Mouse (Mus musculus) left cerebral cortex, postnatal 4 days (tissue): Measurements from ENCODE around the gene Vmn1r199. TPM values are rescaled to one million over a fixed set of nuclear protein-coding genes. Genes with fewer than 3 reads are reported as not detected.
"Not testable (repeated sequence)": the region's sequence is repeated elsewhere in the genome, so short reads cannot be mapped to it uniquely, and the experiment has no call there.

Experiments
- DNase-seq: peaks from one replicate; pipeline ENCODE4 v3.0.0-alpha.2; 2022
- intact Hi-C: fragments of 180-260 bp; cut with DNase I; formaldehyde crosslinking; loops from one replicate; pipeline ENCODE4 v1.15.1; 2025
- total RNA-seq, 2 experiments: library from RNA; stranded (reverse); gene quantifications; 2 replicates each; pipeline ENCODE4 v1.2.3; 2021

The Vmn1r199 gene
- not detected for total RNA-seq

DNA sequence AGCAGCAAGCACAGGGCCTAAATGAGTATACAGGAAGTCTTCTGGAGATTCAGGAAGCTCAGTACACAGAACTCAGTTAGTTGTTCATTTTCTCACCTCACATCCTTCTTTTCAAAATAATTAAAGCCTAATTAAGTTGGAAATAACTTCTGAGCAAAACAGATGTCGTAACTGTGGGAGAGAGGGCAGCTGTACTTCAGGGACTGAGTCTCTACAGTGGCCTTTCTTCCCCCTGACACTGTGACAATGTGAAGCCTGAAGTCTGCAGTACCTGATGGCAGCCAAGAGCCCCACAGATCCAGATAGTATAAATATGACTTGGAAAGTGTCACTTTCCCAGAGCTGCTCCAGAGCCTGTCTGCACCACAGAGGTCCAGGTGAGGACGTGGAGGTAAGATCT lies at the start of gene Vmn1r199:
Gene Vmn1r199 (plus strand): TSS at position 301 of the 400 bp plus-strand sequence.
- no peak for DNase-seq
- intact Hi-C loops, result no loop called here

DNA sequence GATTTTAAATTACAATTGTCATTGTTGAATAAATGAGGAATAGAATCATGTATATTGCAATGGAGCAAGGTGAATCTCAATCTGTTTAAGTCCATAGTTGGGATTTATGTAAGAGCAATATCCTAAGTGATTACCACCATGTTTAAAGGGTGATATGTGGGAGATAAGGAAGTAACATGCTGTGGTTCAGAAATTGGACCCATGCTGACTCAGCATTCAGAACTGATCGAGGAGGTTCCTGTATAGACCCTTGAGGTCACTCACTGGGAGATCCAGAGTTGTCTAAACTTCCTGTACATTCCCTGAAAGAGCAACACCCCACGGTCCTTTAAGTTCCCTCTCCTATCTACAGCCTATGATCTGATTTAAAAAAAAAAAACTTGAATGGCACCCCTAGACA lies 46.3 kb upstream of the Vmn1r199 start:
- intact Hi-C loops, result no loop called here
- DNase-seq, result no peak

DNA sequence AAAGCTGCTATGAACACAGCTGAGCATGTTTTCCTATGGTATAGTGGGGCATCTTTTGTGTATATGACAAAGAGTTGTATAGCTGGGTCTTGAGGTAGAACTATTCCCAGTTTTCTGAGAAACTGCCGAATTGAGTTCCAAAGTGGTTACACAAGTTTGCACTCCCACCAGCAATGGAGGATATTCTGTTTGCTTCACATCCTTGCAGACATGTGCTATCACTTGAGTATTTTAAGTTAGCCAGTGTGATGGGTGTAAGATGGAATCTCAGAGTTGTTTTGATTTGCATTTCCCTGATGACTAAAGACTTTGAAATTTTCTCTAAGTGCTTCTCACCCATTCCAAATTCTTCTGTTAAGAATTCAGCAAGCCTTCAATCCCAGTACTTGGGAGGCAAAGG lies 44.1 kb upstream of the Vmn1r199 start:
- DNase-seq, result no peak

DNA sequence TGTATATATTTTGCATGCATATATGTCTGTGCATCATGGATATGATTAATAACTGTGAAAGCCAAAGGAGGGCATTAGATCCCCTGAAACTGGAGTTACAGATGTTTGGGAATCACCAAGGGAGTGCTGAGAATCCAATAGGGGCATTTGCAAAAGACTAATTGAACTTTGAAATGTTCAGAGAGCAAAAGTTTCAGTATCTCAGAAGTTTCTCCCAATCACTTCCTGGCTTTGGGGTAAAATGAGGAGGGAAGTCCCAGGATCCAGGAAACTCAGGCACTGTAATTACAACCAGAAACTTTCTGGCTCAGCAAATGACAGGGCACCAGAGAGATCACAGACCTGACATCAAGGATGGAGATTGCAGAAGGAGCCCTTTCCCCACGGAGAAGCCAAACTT lies 29.6 kb upstream of the Vmn1r199 start, which contains the start of gene Vmn1r198:
Gene Vmn1r198 (plus strand): TSS at position 301 of the 400 bp plus-strand sequence.
- intact Hi-C loops, result no loop called here
- no peak for DNase-seq

More for the DNA sequence above, 44.1 kb upstream of the Vmn1r199 start:
- intact Hi-C loops, result no loop called here

DNA sequence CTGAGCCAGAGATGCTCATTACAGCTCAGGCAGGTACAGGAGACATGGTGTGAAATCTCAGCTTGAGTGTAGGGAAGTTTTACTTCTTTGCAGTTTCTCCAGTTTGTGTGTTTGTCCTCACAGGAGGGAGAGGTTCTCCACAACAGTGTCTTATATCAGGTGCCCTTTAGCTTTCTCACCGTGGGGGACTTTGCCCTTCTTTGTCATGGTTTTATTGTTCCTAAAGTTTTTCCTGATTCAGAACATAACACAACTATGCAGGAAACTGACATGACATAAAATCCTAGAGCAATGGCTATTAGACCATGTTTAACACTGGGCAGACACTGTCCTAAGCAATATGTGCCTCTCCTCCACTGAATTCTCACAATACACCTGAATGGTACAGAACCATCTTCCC lies 28.8 kb upstream of the Vmn1r199 start:
- intact Hi-C loops, result no loop called here
- DNase-seq, result no peak

DNA sequence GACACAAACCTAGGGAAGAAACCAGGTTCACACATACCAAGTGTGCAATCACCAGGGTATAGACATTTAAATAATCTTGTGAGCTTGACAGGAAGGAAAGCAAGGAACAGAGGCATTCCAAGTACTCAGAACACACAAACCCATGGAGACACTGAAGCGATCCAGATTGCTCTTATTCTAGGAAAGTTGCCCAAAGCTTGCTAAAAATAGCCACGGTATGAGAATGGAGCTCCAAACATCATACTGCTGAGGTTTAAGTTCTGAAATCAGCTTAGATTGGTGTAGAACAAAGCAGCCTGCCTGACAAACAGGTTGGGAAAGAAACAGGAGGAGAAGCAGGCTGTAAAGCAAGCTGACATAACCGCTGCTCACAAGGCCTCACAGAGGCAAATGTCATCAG lies 1.5 kb downstream of the Vmn1r199 start:
- DNase-seq, intact Hi-C loops: not testable (repeated sequence)

DNA sequence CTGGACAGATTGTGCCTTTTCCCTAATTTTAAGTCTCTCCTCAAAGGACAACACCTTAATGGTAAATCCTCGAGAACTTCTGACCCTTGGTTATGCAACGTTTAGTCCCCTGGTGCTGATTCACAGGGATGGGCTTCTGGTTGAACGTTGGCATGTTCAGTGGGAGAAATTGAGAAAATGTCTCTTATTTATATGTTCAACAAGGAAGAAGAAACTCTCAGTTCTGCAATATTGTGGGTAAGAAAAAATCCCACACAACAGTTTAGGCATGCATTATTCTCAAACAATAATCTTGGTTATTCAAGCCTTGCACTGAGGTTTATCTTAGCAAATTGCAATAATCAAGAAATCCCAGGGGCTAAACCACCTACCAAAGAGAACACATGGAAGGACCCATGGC lies 3.8 kb downstream of the Vmn1r199 start:
- intact Hi-C loops, result no loop called here

DNA sequence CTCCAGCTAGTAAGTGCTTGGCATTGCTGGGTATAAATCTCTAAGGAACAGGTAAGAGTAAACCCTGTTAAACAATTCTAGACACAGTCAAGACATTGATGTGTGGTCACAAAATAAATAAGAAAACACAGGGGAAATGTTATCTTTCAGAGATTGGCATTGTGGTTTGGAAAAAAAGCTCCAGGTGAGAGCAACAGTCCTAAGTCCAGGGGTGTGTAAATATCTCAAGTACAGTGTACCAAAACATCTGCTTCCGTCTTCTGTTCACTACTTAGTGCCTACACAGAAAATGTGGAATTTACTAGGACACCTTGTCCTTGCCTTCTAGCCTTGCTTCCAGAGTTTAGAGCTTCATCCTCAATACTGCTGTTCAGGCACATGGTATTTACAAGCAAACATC lies 7.4 kb downstream of the Vmn1r199 start:
- DNase-seq, result no peak
- intact Hi-C loops, result no loop called here

More for the DNA sequence above, 3.8 kb downstream of the Vmn1r199 start:
- DNase-seq, result no peak

DNA sequence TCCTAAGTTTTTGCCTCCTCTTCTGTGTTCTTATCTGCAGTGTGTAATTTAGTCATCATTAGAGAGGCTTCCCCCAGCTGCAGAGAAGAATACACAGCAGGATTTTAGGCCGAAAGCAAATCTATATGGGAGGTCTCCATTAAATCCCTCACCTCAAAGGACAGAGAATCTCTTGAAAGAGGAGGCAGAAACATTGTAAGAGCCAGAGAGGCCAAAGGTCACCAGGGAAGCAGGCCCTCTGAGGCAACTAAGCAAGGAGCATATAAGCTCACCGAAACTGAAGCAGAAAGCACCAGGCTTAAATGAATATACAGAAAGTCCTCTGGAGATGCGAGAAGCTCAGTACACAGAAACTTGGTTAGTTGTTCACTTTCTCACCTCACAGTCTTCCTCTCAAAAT lies 10.5 kb downstream of the Vmn1r199 start, which contains the start of gene Vmn1r200:
Gene Vmn1r200 (plus strand): TSS at position 301 of the 400 bp plus-strand sequence.
- intact Hi-C loops, result no loop called here

DNA sequence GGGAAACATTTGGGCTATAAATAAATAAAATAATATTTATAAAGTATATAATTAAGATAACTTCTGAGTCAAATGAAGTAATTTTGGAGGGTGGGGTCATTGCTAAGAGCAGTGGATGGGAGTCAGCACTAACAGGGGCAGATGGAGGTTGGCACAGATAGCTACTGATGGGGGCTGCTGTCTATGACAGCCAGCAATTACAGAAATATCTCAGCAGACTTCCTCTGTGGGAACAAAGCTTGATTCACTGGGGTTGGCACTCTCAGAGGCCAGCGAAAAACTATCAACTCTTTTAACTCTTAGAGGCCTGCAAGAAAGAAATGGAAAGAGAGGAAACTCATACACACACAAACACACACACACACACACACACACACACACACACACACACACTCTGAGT lies 23.4 kb downstream of the Vmn1r199 start:
- no peak for DNase-seq
- intact Hi-C loops, result no loop called here

More for the DNA sequence above, 10.5 kb downstream of the Vmn1r199 start, which contains the start of gene Vmn1r200:
- DNase-seq, result no peak

Other genes starting within 250 kb of the Vmn1r199 start
- not detected for gene Vmn1r191, start 195.8 kb upstream of the Vmn1r199 start, total RNA-seq
- not detected for gene Vmn1r192, start 188.7 kb upstream of the Vmn1r199 start, total RNA-seq
- gene Vmn1r193, start 156.7 kb upstream of the Vmn1r199 start, total RNA-seq, result not detected
- not detected for gene Vmn1r194, start 135.6 kb upstream of the Vmn1r199 start, total RNA-seq
- gene Vmn1r195, start 109.3 kb upstream of the Vmn1r199 start, total RNA-seq, result not detected
- gene Vmn1r196, start 89.9 kb upstream of the Vmn1r199 start, total RNA-seq, result not detected
- not detected for gene Vmn1r197, start 55.2 kb upstream of the Vmn1r199 start, total RNA-seq
- not detected for gene Vmn1r198, start 29.5 kb upstream of the Vmn1r199 start, total RNA-seq
- gene Vmn1r200, start 10.6 kb downstream of the Vmn1r199 start, total RNA-seq, result not detected
- not detected for gene Vmn1r201, start 92.1 kb downstream of the Vmn1r199 start, total RNA-seq
- gene Vmn1r202, start 125.6 kb downstream of the Vmn1r199 start, total RNA-seq, result not detected
- under 1 TPM in 1 of 2 experiments, not detected in 1; 0.06 TPM for gene Vmn1r203, start 138.3 kb downstream of the Vmn1r199 start, total RNA-seq
- not detected for gene Vmn1r204, start 173.4 kb downstream of the Vmn1r199 start, total RNA-seq
- gene Vmn1r205, start 213.2 kb downstream of the Vmn1r199 start, total RNA-seq, result not detected
- not detected for gene Vmn1r206, start 244.4 kb downstream of the Vmn1r199 start, total RNA-seq